Mouse (Mus musculus) kidney, adult 9 months (tissue): ENCODE results near the gene Zfp960.
A peak's percentile ranks its signal among the peaks of the same experiment; 100 is the strongest.
"Not testable (repeated sequence)": the region's sequence is repeated elsewhere in the genome, so short reads cannot be mapped to it uniquely, and the experiment has no call there.

Source experiments
- DNase-seq: peaks from one replicate; pipeline ENCODE4 v3.0.0; 2022

Zfp960 gene

DNA sequence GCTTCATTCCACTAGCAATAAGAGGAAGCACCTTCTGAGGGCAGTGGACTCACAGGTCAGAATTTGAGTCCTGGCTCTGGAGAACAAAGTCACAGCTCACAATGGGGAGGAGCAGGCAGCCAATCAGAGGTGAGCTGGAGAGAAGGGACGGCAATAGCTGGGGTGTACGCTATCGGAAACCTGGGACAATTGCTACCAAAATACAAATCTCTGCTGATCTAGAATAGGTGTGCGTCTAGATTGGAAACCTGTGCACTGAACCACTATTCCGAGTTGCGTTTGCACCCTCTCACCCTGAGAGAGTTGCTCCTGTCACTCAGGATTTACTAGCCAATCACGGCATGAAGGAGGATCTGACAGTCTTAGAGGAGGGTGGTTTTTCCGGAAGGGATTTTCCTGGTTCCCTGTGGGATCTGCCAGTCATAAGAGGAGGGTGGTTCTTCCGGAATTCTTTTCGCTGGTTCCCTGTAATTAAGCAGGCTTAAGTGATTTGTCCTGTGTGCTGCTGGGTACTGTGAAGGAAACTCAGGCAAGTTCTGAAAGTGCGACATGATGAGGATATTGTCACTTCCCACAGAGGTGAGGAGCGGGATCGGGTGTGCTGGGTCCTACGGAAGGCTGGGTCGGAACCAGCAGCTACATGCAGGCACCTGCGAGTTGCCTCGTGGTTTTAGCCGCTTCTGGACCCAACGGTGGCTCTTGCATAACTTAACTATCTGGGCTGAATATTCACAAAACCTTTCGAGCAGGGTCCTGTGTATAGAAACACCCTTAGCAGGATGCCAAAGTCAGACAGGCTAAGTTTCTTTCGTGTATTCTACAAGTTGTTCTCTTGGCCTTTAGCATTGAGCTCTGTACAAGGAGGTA lies at the start of gene Zfp960:
Gene Zfp960 (plus strand): TSS at position 486 of the 867 bp plus-strand sequence.
- DNase-seq, result peak; percentile 97

DNA sequence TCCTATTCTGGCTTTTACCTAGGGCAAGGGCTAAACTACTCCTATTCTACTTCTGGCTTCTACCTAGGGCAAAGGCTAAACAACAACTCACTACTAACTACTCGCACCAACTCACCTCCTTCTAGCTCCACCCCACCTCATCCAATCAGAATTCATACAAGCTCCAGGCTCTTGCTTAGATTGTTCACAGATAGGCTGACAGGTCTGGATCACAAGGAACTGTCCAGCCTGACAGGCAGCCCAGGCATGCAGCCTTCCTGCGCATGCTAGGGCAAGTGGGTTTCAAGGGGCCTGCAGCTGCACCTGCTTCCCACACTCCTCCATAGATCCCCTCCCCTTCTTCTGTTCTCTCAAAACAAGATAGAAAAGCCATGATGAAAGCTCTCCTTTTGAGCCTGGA lies 45.8 kb upstream of the Zfp960 start:
- DNase-seq, result not testable (repeated sequence)

DNA sequence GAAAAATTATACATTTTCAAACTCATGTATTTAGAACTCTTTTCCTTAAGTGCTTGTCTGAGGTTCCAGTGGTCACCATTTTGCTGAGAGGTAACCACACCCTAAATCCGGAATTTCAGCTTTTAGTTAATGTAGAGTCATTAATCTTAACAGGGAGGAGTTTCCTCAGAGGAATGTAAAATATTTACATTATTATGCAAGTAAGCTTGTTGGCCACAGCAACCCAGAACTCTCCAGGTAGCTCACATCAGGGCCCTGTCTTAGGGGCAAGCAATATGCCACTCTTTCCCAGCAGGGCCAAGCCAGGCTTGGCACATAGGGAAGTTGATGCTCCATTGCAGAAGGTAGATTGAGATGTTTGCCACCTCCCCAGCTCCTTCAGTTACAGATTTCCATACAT lies 4.3 kb upstream of the Zfp960 start:
- DNase-seq, result not testable (repeated sequence)

DNA sequence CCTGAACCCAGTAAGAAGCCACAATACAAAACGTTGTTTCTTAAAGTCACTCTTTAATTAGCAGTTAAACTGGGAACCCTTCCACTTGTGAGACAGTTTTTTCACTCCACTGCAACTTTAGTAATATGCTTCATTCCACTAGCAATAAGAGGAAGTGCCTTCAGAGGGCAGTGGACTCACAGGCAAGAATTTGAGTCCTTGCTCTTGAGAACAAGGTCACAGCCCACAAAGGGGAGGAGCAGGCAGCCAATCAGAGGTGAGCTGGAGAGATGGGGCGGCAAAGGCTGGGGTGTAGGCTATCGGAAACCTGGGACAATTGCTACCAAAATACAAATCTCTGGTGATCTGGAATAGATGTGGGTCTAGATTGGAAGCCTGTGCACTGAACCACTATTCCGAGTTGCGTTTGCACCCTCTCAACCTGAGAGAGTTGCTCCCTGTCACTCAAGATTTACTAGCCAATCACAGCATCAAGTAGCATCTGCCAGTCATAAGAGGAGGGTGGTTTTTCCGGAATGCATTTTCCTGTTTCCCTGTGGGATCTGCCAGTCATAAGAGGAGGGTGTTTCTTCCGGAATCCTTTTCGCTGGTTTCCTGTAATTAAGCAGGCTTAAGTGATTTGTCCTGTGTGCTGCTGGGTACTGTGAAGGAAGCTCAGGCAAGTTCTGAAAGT lies 57.1 kb downstream of the Zfp960 start, which contains the start of gene Zfp97:
Gene Zfp97 (plus strand): TSS at position 586 of the 673 bp plus-strand sequence.
- not testable (repeated sequence) for DNase-seq
